Mouse (Mus musculus) cortical plate, adult 2 months (tissue): ENCODE measurements around the gene Dcbld1. TPM values are rescaled to one million over a fixed set of nuclear protein-coding genes. Genes with fewer than 3 reads are reported as not detected.
"Not testable (repeated sequence)": the region's sequence is repeated elsewhere in the genome, so short reads cannot be mapped to it uniquely, and the experiment has no call there.

Experiments used
- H3K27ac ChIP-seq: fragments of 200-500 bp; 2 replicates; pipeline ENCODE4 v1.5.1; 2012; ENCODE audit warnings: low read length, control low read depth, inconsistent platforms; ENCODE audit not compliant: insufficient read depth
- H3K4me1 ChIP-seq: fragments of 200-500 bp; 2 replicates; pipeline ENCODE4 v1.6.1; 2011; ENCODE audit warnings: low read length; ENCODE audit not compliant: control insufficient read depth, insufficient read depth
- H3K4me3 ChIP-seq: fragments of 200-500 bp; 2 replicates; pipeline ENCODE4 v1.5.1; 2011; ENCODE audit warnings: mild to moderate bottlenecking, low read length, control low read depth; ENCODE audit not compliant: insufficient read depth
- CTCF ChIP-seq: fragments of 200-500 bp; IDR thresholded peaks from 2 replicates; pipeline ENCODE4 v1.5.1; 2011; ENCODE audit warnings: mild to moderate bottlenecking, control low read depth, low read length; ENCODE audit not compliant: insufficient read depth; ENCODE audit errors: extremely low read depth
- POLR2A ChIP-seq: fragments of 200-500 bp; IDR thresholded peaks from 2 replicates; pipeline ENCODE4 v1.6.1; 2011; ENCODE audit warnings: mild to moderate bottlenecking, low read length, control low read depth; ENCODE audit not compliant: insufficient read depth; ENCODE audit errors: extremely low read depth
- polyA plus RNA-seq: library from polyadenylated mRNA; depleted of rRNA; stranded (reverse); fragments of >200 nt; gene quantifications from 2 replicates; pipeline ENCODE4 v1.2.3, GENCODE M21; 2012

The Dcbld1 gene
- polyA plus RNA-seq, 1 experiment, result 5.7 TPM

- Histone ChIP-seq H3K4me3 (no peak overlapping the region), H3K4me1 (peaks cover 3% of the 10 kb centered on the region), H3K27ac (no peak overlapping the region)
- TF ChIP-seq POLR2A (no peak), CTCF (no peak)
Observed at GRCm38 (mm10) chr10:52276579-52276978, 43.2 kb downstream of the Dcbld1 start.

- H3K27ac ChIP-seq, H3K4me1 ChIP-seq, H3K4me3 ChIP-seq: not testable (repeated sequence)
Observed at GRCm38 (mm10) chr10:52277564-52277963, 44.1 kb downstream of the Dcbld1 start.

- H3K27ac ChIP-seq, result no peak overlapping the region
- TF ChIP-seq POLR2A, result no peak
- no peak for TF ChIP-seq CTCF
- H3K4me3 ChIP-seq, result no peak overlapping the region
- peaks cover 3% of the 10 kb centered on the region for H3K4me1 ChIP-seq
Observed at GRCm38 (mm10) chr10:52278011-52278434, 44.6 kb downstream of the Dcbld1 start.

GRCm38 (mm10) chr10:52278866-52279265 is 45.4 kb downstream of the Dcbld1 start:
- H3K27ac ChIP-seq, result no peak overlapping the region
- peaks cover 3% of the 10 kb centered on the region for H3K4me1 ChIP-seq
- TF ChIP-seq CTCF, result no peak
- no peak overlapping the region for H3K4me3 ChIP-seq

GRCm38 (mm10) chr10:52279876-52280275 is 46.5 kb downstream of the Dcbld1 start:
- Histone ChIP-seq H3K4me1 (peaks cover 3% of the 10 kb centered on the region), H3K4me3 (no peak overlapping the region), H3K27ac (no peak overlapping the region)
- no peak for TF ChIP-seq CTCF
- TF ChIP-seq POLR2A, result no peak

- TF ChIP-seq POLR2A (no peak), CTCF (no peak)
- no peak overlapping the region for H3K4me3 ChIP-seq
- no peaks in the 10 kb centered on the region for H3K4me1 ChIP-seq
- H3K27ac ChIP-seq, result no peak overlapping the region
Observed at GRCm38 (mm10) chr10:52280623-52281022, 47.2 kb downstream of the Dcbld1 start.

- H3K4me1 ChIP-seq, result no peaks in the 10 kb centered on the region
- TF ChIP-seq CTCF (no peak), POLR2A (no peak)
- H3K4me3 ChIP-seq, result no peak overlapping the region
- H3K27ac ChIP-seq, result no peak overlapping the region
Observed at GRCm38 (mm10) chr10:52281337-52281736, 47.9 kb downstream of the Dcbld1 start.

GRCm38 (mm10) chr10:52284578-52284977 is 51.2 kb downstream of the Dcbld1 start:
- H3K4me3 ChIP-seq, result no peak overlapping the region
- no peaks in the 10 kb centered on the region for H3K4me1 ChIP-seq
- no peak overlapping the region for H3K27ac ChIP-seq
- TF ChIP-seq CTCF, result no peak
- no peak for TF ChIP-seq POLR2A

- Histone ChIP-seq H3K4me1 (no peaks in the 10 kb centered on the region), H3K27ac (no peak overlapping the region), H3K4me3 (no peak overlapping the region)
- no peak for TF ChIP-seq POLR2A
- TF ChIP-seq CTCF, result no peak
Observed at GRCm38 (mm10) chr10:52287852-52288533, 54.6 kb downstream of the Dcbld1 start.

- no peak overlapping the region for H3K27ac ChIP-seq
- H3K4me3 ChIP-seq, result no peak overlapping the region
- TF ChIP-seq CTCF (no peak), POLR2A (no peak)
- no peaks in the 10 kb centered on the region for H3K4me1 ChIP-seq
Observed at GRCm38 (mm10) chr10:52289261-52289660, 55.8 kb downstream of the Dcbld1 start.

GRCm38 (mm10) chr10:52292391-52292790 is 59.0 kb downstream of the Dcbld1 start:
- not testable (repeated sequence) for H3K4me3 ChIP-seq, H3K4me1 ChIP-seq, H3K27ac ChIP-seq
